Mouse (Mus musculus) layer of hippocampus, postnatal 25 days (tissue): Measurements from ENCODE around the gene 2210016F16Rik. TPM values are rescaled to one million over a fixed set of nuclear protein-coding genes. Genes with fewer than 3 reads are reported as not detected.
"Not testable (repeated sequence)": the region's sequence is repeated elsewhere in the genome, so short reads cannot be mapped to it uniquely, and the experiment has no call there.

Experiments
- DNase-seq, 2 experiments: peaks; one replicate each; pipeline ENCODE4 v3.0.0; 2022; ENCODE audit warnings: mixed read lengths in 2 of 2, low spot score in 1 of 2; ENCODE audit errors: extremely low spot score in 1 of 2
- microRNA-seq, 2 experiments: library from miRNA; unstranded; fragments of <30 nt; microRNA quantifications; one replicate each; pipeline ENCODE4 v1.2.0; 2021
- total RNA-seq, 2 experiments: library from RNA; stranded (reverse); gene quantifications; 2 replicates each; pipeline ENCODE4 v1.2.3; 2021

The 2210016F16Rik gene
- total RNA-seq, 2 experiments from 2014 or later, result 6.8 to 7.4 TPM

GRCm38 (mm10) chr13:58384371-58384770 lies 654 bp downstream of the 2210016F16Rik start:
- DNase-seq, result no peak

- DNase-seq, result no peak
These were observed 11.9 kb downstream of the 2210016F16Rik start for GRCm38 (mm10) chr13:58373153-58373470.

GRCm38 (mm10) chr13:58372278-58373152 lies 12.5 kb downstream of the 2210016F16Rik start:
- DNase-seq, result no peak

GRCm38 (mm10) chr13:58368835-58369234 lies 16.2 kb downstream of the 2210016F16Rik start:
- DNase-seq, result no peak

- DNase-seq, result no peak
These were observed 17.4 kb downstream of the 2210016F16Rik start for GRCm38 (mm10) chr13:58367641-58368040.

- DNase-seq, result no peak
These were observed 18.7 kb downstream of the 2210016F16Rik start for GRCm38 (mm10) chr13:58366373-58366772.

- DNase-seq, result not testable (repeated sequence)
These were observed 19.8 kb downstream of the 2210016F16Rik start for GRCm38 (mm10) chr13:58365179-58365578.

GRCm38 (mm10) chr13:58364353-58365175 lies 20.5 kb downstream of the 2210016F16Rik start:
- DNase-seq, result no peak

GRCm38 (mm10) chr13:58359304-58359653 lies 25.7 kb downstream of the 2210016F16Rik start:
- DNase-seq, result no peak

GRCm38 (mm10) chr13:58358629-58359303 lies 26.3 kb downstream of the 2210016F16Rik start, which contains the start of gene Kif27:
Gene Kif27, minus strand, starts transcription at chr13:58359122.
- peak; percentile 28 to 40 for DNase-seq

GRCm38 (mm10) chr13:58352996-58353395 lies 32.0 kb downstream of the 2210016F16Rik start:
- no peak for DNase-seq

GRCm38 (mm10) chr13:58350606-58351005 lies 34.4 kb downstream of the 2210016F16Rik start:
- DNase-seq, result no peak

- DNase-seq, result no peak
These were observed 40.5 kb downstream of the 2210016F16Rik start for GRCm38 (mm10) chr13:58344505-58344904.

GRCm38 (mm10) chr13:58337456-58337855 lies 47.6 kb downstream of the 2210016F16Rik start:
- DNase-seq, result no peak

GRCm38 (mm10) chr13:58334116-58334515 lies 50.9 kb downstream of the 2210016F16Rik start:
- no peak for DNase-seq

Small RNA genes lying within 50 kb of the gene (microRNA-seq; reads per million reads assigned to microRNA genes)
- 63.9 to 80.7 reads per million in 2 experiments for gene Mir7-1

Other genes starting within 250 kb of the 2210016F16Rik start
- 10 to 100 TPM; 26.3 to 28.2 TPM for gene Idnk, start 227.6 kb downstream of the 2210016F16Rik start, total RNA-seq
- 100 to 1,000 TPM; 136 to 145 TPM for gene Ubqln1, start 169.6 kb downstream of the 2210016F16Rik start, total RNA-seq
- 10 to 100 TPM; 22.8 to 23.7 TPM for gene Gkap1, start 109.5 kb downstream of the 2210016F16Rik start, total RNA-seq
- gene Kif27, start 26.1 kb downstream of the 2210016F16Rik start, total RNA-seq, result 1 to 10 TPM; 3.2 to 3.3 TPM
- 10 to 100 TPM; 17.1 to 17.9 TPM for gene Rmi1, start 17.0 kb upstream of the 2210016F16Rik start, total RNA-seq
- gene Hnrnpk, start 18.1 kb upstream of the 2210016F16Rik start, total RNA-seq, result 100 to 1,000 TPM; 656 to 660 TPM
- under 1 TPM in 1 of 2 experiments, not detected in 1; 0.10 TPM for gene Slc28a3, start 225.7 kb upstream of the 2210016F16Rik start, total RNA-seq